Mouse (Mus musculus): Measurements from ENCODE around the gene Gm49425. TPM values are rescaled to one million over a fixed set of nuclear protein-coding genes. Genes with fewer than 3 reads are reported as not detected.

Gene Gm49425
- polyA plus RNA-seq, 1 experiment, result not detected

DNA sequence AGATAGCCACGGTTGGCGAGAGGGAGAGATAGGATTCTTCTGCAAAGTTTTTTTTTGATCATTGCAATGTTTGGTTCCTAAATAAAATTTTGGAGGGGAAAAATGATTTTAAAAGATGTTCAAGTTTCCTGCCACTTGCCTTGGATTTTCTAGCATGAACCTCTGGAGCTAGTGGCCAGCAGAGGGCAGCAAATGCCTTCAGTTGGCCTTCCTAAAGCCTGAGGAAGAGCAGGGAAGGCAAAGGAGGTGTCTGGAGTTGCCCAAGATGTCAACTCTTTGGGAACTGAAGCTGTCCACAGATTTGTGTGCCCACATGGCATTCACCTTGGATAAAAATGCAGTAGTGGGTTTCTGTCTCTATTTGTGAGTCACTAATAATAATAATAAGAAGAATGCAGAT lies 2.7 kb upstream of the Gm49425 start:
- peaks cover 15% of the 10 kb centered on the region; the same call in 1 of the 2 replicates for H3K4me1 ChIP-seq (ENCODE audit: control insufficient read depth, insufficient read depth, insufficient read length, low read length)
- TF ChIP-seq POLR2A (IDR thresholded peaks at IDR 0.05; ENCODE audit: low read depth, low read length), result no peak
- TF ChIP-seq CTCF (IDR thresholded peaks at IDR 0.05; ENCODE audit: extremely low read depth, insufficient read length, insufficient replicate concordance, low read depth, low read length), result peak; percentile 86; the same call in 1 of the 2 replicates
- H3K4me3 ChIP-seq (ENCODE audit: low read depth, low read length), result no peak overlapping the region
- H3K27me3 ChIP-seq (ENCODE audit: control insufficient read depth, insufficient read depth, low read length), result 0 out of 2 replicates have a peak, but pooled peaks cover 2% of the 10 kb centered on the region
- 17% methylated on average over 2 of the region's 2 CpGs for WGBS
- H3K36me3 ChIP-seq (ENCODE audit: control insufficient read depth, insufficient read depth, low read length), result no peaks in the 10 kb centered on the region
- no peak overlapping the region for H3K27ac ChIP-seq (ENCODE audit: insufficient read depth, low read depth, low read length)

- no peaks in the 10 kb centered on the region for H3K27me3 ChIP-seq (ENCODE audit: control insufficient read depth, insufficient read depth, low read length)
- no peaks in the 10 kb centered on the region for H3K36me3 ChIP-seq (ENCODE audit: control insufficient read depth, insufficient read depth, low read length)
- TF ChIP-seq POLR2A (IDR thresholded peaks at IDR 0.05; ENCODE audit: low read depth, low read length) (no peak), CTCF (IDR thresholded peaks at IDR 0.05; ENCODE audit: extremely low read depth, insufficient read length, insufficient replicate concordance, low read depth, low read length) (no peak)
- no peaks in the 10 kb centered on the region for H3K4me1 ChIP-seq (ENCODE audit: control insufficient read depth, insufficient read depth, insufficient read length, low read length)
- no peak overlapping the region for H3K27ac ChIP-seq (ENCODE audit: insufficient read depth, low read depth, low read length)
- WGBS, result 67% methylated on average over 9 of the region's 9 CpGs
- no peak overlapping the region for H3K4me3 ChIP-seq (ENCODE audit: low read depth, low read length)
These were observed 8.8 kb downstream of the Gm49425 start for GRCm38 (mm10) chr15:101508247-101508646.

DNA sequence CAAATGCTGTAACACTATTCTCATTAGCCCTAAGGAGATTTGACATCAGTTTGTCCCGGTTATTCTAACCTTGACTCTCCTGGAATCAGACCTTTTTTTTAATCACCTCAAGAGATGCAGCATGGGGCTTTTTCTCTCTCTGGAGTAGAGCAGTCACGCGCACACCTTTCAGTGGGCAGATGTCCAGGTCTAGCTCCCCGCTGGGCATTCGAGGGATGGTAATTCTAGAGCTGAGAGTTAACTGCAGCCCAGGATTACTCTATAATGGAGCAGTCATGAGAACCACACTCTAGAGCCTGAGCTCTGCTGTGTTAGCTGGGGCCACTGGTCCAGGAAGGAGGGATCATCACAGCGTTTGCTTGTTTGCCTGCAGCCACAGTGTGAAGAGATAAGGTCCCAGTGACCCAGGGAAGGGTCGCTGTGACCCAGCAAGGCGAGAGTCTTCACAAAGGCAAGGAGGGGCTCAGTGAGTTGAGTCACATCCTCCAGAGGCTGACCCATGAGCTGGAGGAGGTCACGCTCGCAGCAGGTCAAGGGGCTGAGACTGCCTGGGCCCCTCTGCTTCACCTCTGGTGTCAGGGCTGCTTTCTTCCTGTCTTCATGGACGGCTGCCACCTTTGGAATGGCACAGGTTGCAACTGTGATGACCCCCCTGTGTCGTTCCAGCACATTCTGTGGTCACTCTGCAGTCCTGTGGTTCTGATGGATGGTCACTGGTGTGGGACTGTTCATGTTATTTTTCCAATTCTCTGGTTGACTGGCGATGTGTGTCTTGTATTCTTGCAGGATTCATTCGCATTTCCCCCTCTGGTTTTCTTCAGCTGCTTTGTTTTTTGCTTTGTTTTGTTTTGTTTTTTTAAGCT lies 9.9 kb downstream of the Gm49425 start:
- no peaks in the 10 kb centered on the region for H3K27me3 ChIP-seq (ENCODE audit: control insufficient read depth, insufficient read depth, low read length)
- no peaks in the 10 kb centered on the region for H3K4me1 ChIP-seq (ENCODE audit: control insufficient read depth, insufficient read depth, insufficient read length, low read length)
- H3K27ac ChIP-seq (ENCODE audit: insufficient read depth, low read depth, low read length), result no peak overlapping the region
- H3K4me3 ChIP-seq (ENCODE audit: low read depth, low read length), result no peak overlapping the region
- 47% methylated on average over 14 of the region's 14 CpGs for WGBS
- H3K36me3 ChIP-seq (ENCODE audit: control insufficient read depth, insufficient read depth, low read length), result no peaks in the 10 kb centered on the region
- TF ChIP-seq CTCF (IDR thresholded peaks at IDR 0.05; ENCODE audit: extremely low read depth, insufficient read length, insufficient replicate concordance, low read depth, low read length) (no peak), POLR2A (IDR thresholded peaks at IDR 0.05; ENCODE audit: low read depth, low read length) (no peak)

- WGBS, result 69% methylated on average over 2 of the region's 2 CpGs
- no peaks in the 10 kb centered on the region for H3K4me1 ChIP-seq (ENCODE audit: control insufficient read depth, insufficient read depth, insufficient read length, low read length)
- H3K27ac ChIP-seq (ENCODE audit: insufficient read depth, low read depth, low read length), result no peak overlapping the region
- TF ChIP-seq POLR2A (IDR thresholded peaks at IDR 0.05; ENCODE audit: low read depth, low read length) (no peak), CTCF (IDR thresholded peaks at IDR 0.05; ENCODE audit: extremely low read depth, insufficient read length, insufficient replicate concordance, low read depth, low read length) (peak; percentile 71; the same call in 1 of the 2 replicates)
- no peaks in the 10 kb centered on the region for H3K27me3 ChIP-seq (ENCODE audit: control insufficient read depth, insufficient read depth, low read length)
- no peaks in the 10 kb centered on the region for H3K36me3 ChIP-seq (ENCODE audit: control insufficient read depth, insufficient read depth, low read length)
- no peak overlapping the region for H3K4me3 ChIP-seq (ENCODE audit: low read depth, low read length)
These were observed 19.9 kb downstream of the Gm49425 start for GRCm38 (mm10) chr15:101497181-101497580.

DNA sequence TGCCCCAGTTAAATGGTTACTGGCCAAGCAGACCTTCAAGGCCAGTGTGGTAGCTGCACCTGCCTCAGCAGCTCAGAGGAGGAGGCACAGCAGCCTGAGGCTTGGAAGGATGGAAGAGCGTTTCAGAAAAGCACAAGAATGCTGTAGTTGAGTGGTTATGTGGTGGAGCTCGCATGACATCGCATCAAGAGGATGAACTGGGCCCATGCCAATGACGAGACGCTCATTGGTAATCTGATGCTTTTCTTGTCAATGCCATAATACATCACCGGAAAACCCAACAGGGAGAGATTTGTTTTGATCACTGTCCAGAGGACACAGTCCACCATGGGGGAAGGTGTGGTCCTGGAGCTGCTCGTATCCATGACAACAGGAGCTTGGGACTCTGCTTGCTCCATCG lies 21.8 kb downstream of the Gm49425 start:
- no peaks in the 10 kb centered on the region for H3K4me1 ChIP-seq (ENCODE audit: control insufficient read depth, insufficient read depth, insufficient read length, low read length)
- H3K4me3 ChIP-seq (ENCODE audit: low read depth, low read length), result no peak overlapping the region
- no peaks in the 10 kb centered on the region for H3K36me3 ChIP-seq (ENCODE audit: control insufficient read depth, insufficient read depth, low read length)
- H3K27ac ChIP-seq (ENCODE audit: insufficient read depth, low read depth, low read length), result no peak overlapping the region
- TF ChIP-seq CTCF (IDR thresholded peaks at IDR 0.05; ENCODE audit: extremely low read depth, insufficient read length, insufficient replicate concordance, low read depth, low read length) (no peak), POLR2A (IDR thresholded peaks at IDR 0.05; ENCODE audit: low read depth, low read length) (no peak)
- no peaks in the 10 kb centered on the region for H3K27me3 ChIP-seq (ENCODE audit: control insufficient read depth, insufficient read depth, low read length)
- 78% methylated on average over 8 of the region's 8 CpGs for WGBS

- Histone ChIP-seq H3K4me1 (ENCODE audit: control insufficient read depth, insufficient read depth, insufficient read length, low read length) (no peaks in the 10 kb centered on the region), H3K27ac (ENCODE audit: insufficient read depth, low read depth, low read length) (no peak overlapping the region), H3K4me3 (ENCODE audit: low read depth, low read length) (no peak overlapping the region), H3K36me3 (ENCODE audit: control insufficient read depth, insufficient read depth, low read length) (no peaks in the 10 kb centered on the region), H3K27me3 (ENCODE audit: control insufficient read depth, insufficient read depth, low read length) (no peaks in the 10 kb centered on the region)
- WGBS, result 47% methylated on average over 1 of the region's 1 CpGs
- TF ChIP-seq CTCF (IDR thresholded peaks at IDR 0.05; ENCODE audit: extremely low read depth, insufficient read length, insufficient replicate concordance, low read depth, low read length) (no peak), POLR2A (IDR thresholded peaks at IDR 0.05; ENCODE audit: low read depth, low read length) (no peak)
These were observed 22.9 kb downstream of the Gm49425 start for GRCm38 (mm10) chr15:101494203-101494602.

GRCm38 (mm10) chr15:101493713-101494112 lies 23.3 kb downstream of the Gm49425 start:
- H3K4me1 ChIP-seq (ENCODE audit: control insufficient read depth, insufficient read depth, insufficient read length, low read length), result no peaks in the 10 kb centered on the region
- H3K4me3 ChIP-seq (ENCODE audit: low read depth, low read length), result no peak overlapping the region
- 95% methylated on average over 6 of the region's 6 CpGs for WGBS
- TF ChIP-seq POLR2A (IDR thresholded peaks at IDR 0.05; ENCODE audit: low read depth, low read length) (no peak), CTCF (IDR thresholded peaks at IDR 0.05; ENCODE audit: extremely low read depth, insufficient read length, insufficient replicate concordance, low read depth, low read length) (no peak)
- H3K27me3 ChIP-seq (ENCODE audit: control insufficient read depth, insufficient read depth, low read length), result no peaks in the 10 kb centered on the region
- H3K27ac ChIP-seq (ENCODE audit: insufficient read depth, low read depth, low read length), result no peak overlapping the region
- no peaks in the 10 kb centered on the region for H3K36me3 ChIP-seq (ENCODE audit: control insufficient read depth, insufficient read depth, low read length)
